Mouse (Mus musculus) heart, postnatal 0 days (tissue): ENCODE results near the gene Col12a1.

Source experiments
- CTCF ChIP-seq: IDR thresholded peaks from 2 replicates; pipeline ENCODE4 v1.5.1; 2016; ENCODE audit warnings: antibody characterized with exemption, control low read depth, low read depth
- EP300 ChIP-seq: IDR thresholded peaks from 2 replicates; pipeline ENCODE4 v1.6.1; 2016; ENCODE audit warnings: antibody characterized with exemption, low read depth

DNA sequence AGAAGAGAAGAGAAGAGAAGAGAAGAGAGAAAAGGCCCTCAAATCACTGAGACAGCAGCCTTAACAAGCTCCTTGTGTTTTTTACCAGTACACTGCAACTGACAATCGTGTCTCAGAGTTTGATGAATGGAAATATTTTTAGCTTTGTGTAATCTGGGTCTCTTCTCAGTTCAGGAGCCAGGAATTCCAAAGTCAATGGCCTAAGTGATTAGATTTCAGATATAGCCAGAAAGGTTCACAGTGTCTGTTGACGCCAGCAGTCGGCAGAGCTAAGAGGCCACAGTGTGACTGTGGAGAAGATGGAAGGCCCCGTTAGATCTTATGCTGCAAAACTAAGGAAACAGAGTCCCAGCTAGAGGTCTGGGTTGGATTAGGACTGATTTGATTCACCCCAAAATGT is 80.8 kb downstream of the Col12a1 start:
- TF ChIP-seq CTCF = no peak
- no peak for TF ChIP-seq EP300
